Mouse (Mus musculus) intestine, postnatal 0 days (tissue): ENCODE results near the gene Frmd5. TPM values are rescaled to one million over a fixed set of nuclear protein-coding genes. Genes with fewer than 3 reads are reported as not detected.
A peak's percentile ranks its signal among the peaks of the same experiment; 100 is the strongest.

Experiments used
- ATAC-seq: fragments of 200-750 bp; cut with Nextera tagmentation; 2 replicates; pipeline ENCODE4 v1.8.0; 2017; ENCODE audit warnings: mild to moderate bottlenecking, moderate TSS enrichment, moderate library complexity
- H3K27ac ChIP-seq: fragments of 300-500 bp; sonication (generic); 2 replicates; pipeline ENCODE4 v1.5.1; 2014; ENCODE audit warnings: mild to moderate bottlenecking, low read depth, low read length, moderate library complexity
- H3K27me3 ChIP-seq: fragments of 300-500 bp; sonication (generic); replicated peaks from 2 replicates; pipeline ENCODE4 v1.6.1; 2014; ENCODE audit warnings: low read length, mixed read lengths; ENCODE audit not compliant: control insufficient read depth, insufficient read depth
- H3K36me3 ChIP-seq: fragments of 300-500 bp; sonication (generic); 2 replicates; pipeline ENCODE4 v1.6.1; 2014; ENCODE audit warnings: mild to moderate bottlenecking, moderate library complexity; ENCODE audit not compliant: control insufficient read depth, insufficient read depth
- H3K4me1 ChIP-seq: fragments of 300-500 bp; sonication (generic); replicated peaks from 2 replicates; pipeline ENCODE4 v1.6.1; 2014; ENCODE audit warnings: antibody characterized with exemption, low read length, mixed read lengths; ENCODE audit not compliant: control insufficient read depth, insufficient read depth
- H3K4me2 ChIP-seq: fragments of 300-500 bp; sonication (generic); replicated peaks from 2 replicates; pipeline ENCODE4 v1.6.1; 2014; ENCODE audit warnings: low read depth, mild to moderate bottlenecking, moderate library complexity
- H3K4me3 ChIP-seq: fragments of 300-500 bp; sonication (generic); 2 replicates; pipeline ENCODE4 v1.5.1; 2014; ENCODE audit warnings: low read depth, low read length
- H3K9ac ChIP-seq: fragments of 300-500 bp; sonication (generic); 2 replicates; pipeline ENCODE4 v1.6.1; 2014; ENCODE audit warnings: mild to moderate bottlenecking, low read depth, low read length
- H3K9me3 ChIP-seq: fragments of 300-500 bp; sonication (generic); 2 replicates; pipeline ENCODE4 v1.6.1; 2016; ENCODE audit warnings: mixed run types; ENCODE audit not compliant: control insufficient read depth
- CTCF ChIP-seq: sonication (generic); IDR thresholded peaks from 2 replicates; pipeline ENCODE4 v1.5.1; 2016; ENCODE audit warnings: low read depth, mild to moderate bottlenecking, control low read depth, antibody characterized with exemption, moderate library complexity
- WGBS: fragments of 180-500 bp; shearing (Covaris S2); extraction: QIAGEN DNeasy Blood & Tissue Kit; methylation state at CpG from one replicate; pipeline ENCODE4 v1.1.7; 2014; 5-methylcytosine and 5-hydroxymethylcytosine counted together
- polyA plus RNA-seq: library from polyadenylated mRNA; unstranded; fragments of >200 nt; fragmentation: Nextera tagmentation; extraction: Ambion mirVana; gene quantifications from 2 replicates; pipeline ENCODE4 v1.2.1, GENCODE M21; 2015

Gene Frmd5
- polyA plus RNA-seq, 1 experiment from 2014 or later, result 0.50 TPM

DNA sequence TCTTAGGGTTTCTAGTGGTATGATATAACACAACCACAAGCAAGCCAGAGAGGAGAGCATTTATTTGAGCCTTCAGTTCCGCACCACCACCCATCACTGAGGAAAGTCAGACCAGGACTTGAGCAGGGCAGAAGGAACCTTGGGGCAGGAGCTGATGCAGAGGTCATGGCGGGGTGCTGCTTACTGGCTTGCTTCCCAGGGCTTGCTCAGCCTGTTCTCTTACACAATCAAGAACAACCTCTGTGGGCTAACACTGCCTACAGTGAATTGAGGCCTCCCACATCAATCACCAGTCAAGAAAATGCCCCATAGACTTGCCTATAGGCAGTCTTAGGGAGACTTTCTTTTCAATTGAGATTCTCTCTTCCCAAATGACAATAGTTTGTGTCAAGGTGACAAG lies 118.8 kb downstream of the Frmd5 start:
- Histone ChIP-seq H3K9ac (no peak overlapping the region), H3K4me2 (no peak overlapping the region), H3K27ac (no peak overlapping the region), H3K4me1 (no peaks in the 10 kb centered on the region), H3K27me3 (no peaks in the 10 kb centered on the region), H3K36me3 (no peaks in the 10 kb centered on the region), H3K9me3 (no peaks in the 10 kb centered on the region), H3K4me3 (no peak overlapping the region)
- WGBS, result 78% methylated on average over 2 of the region's 2 CpGs
- ATAC-seq, result no peak
- no peak for TF ChIP-seq CTCF

DNA sequence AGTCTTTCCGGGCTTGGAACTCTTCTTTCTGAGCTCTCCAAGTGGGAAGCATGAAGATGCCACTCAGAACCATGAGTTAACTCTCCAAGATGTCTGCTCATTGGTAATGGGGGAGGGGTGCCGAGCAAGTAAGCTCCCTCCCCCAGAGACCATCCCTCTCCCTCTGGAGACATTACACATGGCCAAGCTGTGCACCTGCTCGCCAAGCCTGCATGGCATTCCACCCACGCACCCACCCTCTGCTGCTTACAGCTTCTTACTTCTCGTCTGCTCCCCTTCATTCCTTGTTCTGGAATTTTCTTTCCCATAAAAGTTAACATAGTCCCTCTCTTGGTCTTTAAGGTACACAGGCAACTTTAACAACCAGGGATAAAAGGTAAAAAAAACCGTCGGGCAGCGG lies 123.3 kb downstream of the Frmd5 start:
- TF ChIP-seq CTCF, result no peak
- no peaks in the 10 kb centered on the region for H3K27me3 ChIP-seq
- no peaks in the 10 kb centered on the region for H3K4me1 ChIP-seq
- H3K36me3 ChIP-seq, result no peaks in the 10 kb centered on the region
- H3K4me3 ChIP-seq, result no peak overlapping the region
- no peak overlapping the region for H3K4me2 ChIP-seq
- H3K27ac ChIP-seq, result no peak overlapping the region
- no peak overlapping the region for H3K9ac ChIP-seq
- no peaks in the 10 kb centered on the region for H3K9me3 ChIP-seq
- ATAC-seq, result no peak
- 93% methylated on average over 8 of the region's 8 CpGs for WGBS

- Histone ChIP-seq H3K27me3 (no peaks in the 10 kb centered on the region), H3K27ac (no peak overlapping the region), H3K4me2 (no peak overlapping the region), H3K36me3 (no peaks in the 10 kb centered on the region), H3K4me3 (no peak overlapping the region), H3K9me3 (no peaks in the 10 kb centered on the region), H3K9ac (no peak overlapping the region), H3K4me1 (no peaks in the 10 kb centered on the region)
- WGBS, result 95% methylated on average over 3 of the region's 3 CpGs
- no peak for TF ChIP-seq CTCF
- ATAC-seq, result no peak
Observed at GRCm38 (mm10) chr2:121682361-121682760, 124.5 kb downstream of the Frmd5 start.

DNA sequence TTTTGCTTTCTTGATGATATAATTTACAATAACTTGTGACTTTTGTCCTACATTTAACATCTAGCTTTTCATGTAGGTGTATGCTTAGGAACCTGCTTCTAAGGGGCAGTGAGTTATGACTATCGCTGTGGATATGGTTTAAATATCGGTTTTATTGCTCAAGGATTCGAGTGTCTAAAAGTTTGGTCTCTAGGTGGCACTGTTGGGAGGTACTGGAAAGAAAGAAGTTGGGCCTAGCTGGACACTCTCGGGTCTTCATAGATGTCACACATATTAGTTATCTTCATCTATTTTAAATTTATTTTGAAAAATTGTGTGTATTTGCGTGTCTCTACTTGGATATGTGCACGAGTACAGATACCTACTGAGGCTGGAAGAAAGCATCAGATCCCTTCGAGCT lies 127.2 kb downstream of the Frmd5 start:
- Histone ChIP-seq H3K27ac (no peak overlapping the region), H3K4me1 (no peaks in the 10 kb centered on the region), H3K9me3 (no peaks in the 10 kb centered on the region), H3K4me3 (no peak overlapping the region), H3K9ac (no peak overlapping the region), H3K4me2 (no peak overlapping the region), H3K27me3 (no peaks in the 10 kb centered on the region), H3K36me3 (no peaks in the 10 kb centered on the region)
- no peak for ATAC-seq
- 82% methylated on average over 7 of the region's 7 CpGs for WGBS
- peak; percentile 53 for TF ChIP-seq CTCF

DNA sequence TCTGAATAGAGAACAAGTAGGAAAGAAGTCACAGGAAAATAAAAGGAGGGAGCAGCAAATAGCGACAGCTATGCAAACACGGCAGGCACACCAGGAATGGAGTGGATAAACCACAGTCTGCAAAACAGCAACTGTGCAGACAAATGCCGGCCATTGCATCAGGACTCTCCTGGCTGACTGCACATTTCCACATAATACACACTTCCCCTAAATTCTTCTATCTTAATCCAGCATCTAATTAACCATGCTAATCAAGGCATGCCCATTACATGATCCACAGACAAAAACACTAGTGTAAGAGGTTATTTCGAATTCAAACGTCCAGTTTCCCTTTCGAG lies 129.3 kb downstream of the Frmd5 start:
- Histone ChIP-seq H3K9ac (no peak overlapping the region), H3K4me1 (no peaks in the 10 kb centered on the region), H3K27me3 (no peaks in the 10 kb centered on the region), H3K9me3 (no peaks in the 10 kb centered on the region), H3K36me3 (no peaks in the 10 kb centered on the region), H3K27ac (no peak overlapping the region), H3K4me3 (no peak overlapping the region), H3K4me2 (no peak overlapping the region)
- no peak for ATAC-seq
- TF ChIP-seq CTCF, result no peak
- 70% methylated on average over 6 of the region's 6 CpGs for WGBS

- Histone ChIP-seq H3K36me3 (no peaks in the 10 kb centered on the region), H3K27me3 (no peaks in the 10 kb centered on the region), H3K4me2 (no peak overlapping the region), H3K9me3 (no peaks in the 10 kb centered on the region), H3K4me3 (no peak overlapping the region), H3K27ac (no peak overlapping the region), H3K9ac (no peak overlapping the region), H3K4me1 (no peaks in the 10 kb centered on the region)
- no peak for ATAC-seq
- TF ChIP-seq CTCF, result no peak
- 59% methylated on average over 6 of the region's 6 CpGs for WGBS
Observed at GRCm38 (mm10) chr2:121676951-121677648, 129.8 kb downstream of the Frmd5 start.

DNA sequence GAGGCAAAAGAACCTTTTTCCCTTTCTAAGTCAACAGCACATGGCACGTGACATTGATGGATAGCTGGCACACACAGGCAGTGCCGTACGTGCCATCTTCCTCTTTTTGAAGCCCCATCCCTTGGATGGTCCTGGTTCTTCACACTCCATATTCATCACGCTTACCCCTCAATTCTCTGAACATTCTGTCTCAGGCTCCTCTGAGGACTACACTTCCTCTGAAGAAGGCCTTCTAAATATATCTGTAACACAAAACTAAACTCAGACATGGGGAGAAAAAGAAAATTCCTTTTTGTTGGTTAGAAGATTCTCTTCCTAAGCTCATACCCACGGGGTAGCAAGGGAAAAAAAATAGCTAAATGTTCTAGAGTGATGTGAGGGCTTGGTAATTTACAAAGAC lies 131.0 kb downstream of the Frmd5 start:
- no peaks in the 10 kb centered on the region for H3K9me3 ChIP-seq
- H3K4me1 ChIP-seq, result no peaks in the 10 kb centered on the region
- no peak overlapping the region for H3K27ac ChIP-seq
- no peak for ATAC-seq
- 77% methylated on average over 5 of the region's 5 CpGs for WGBS
- H3K9ac ChIP-seq, result no peak overlapping the region
- no peaks in the 10 kb centered on the region for H3K27me3 ChIP-seq
- no peak overlapping the region for H3K4me3 ChIP-seq
- H3K4me2 ChIP-seq, result no peak overlapping the region
- H3K36me3 ChIP-seq, result no peaks in the 10 kb centered on the region
- TF ChIP-seq CTCF, result no peak
